Mouse (Mus musculus) right cerebral cortex, adult 18-20 months (tissue): Measurements from ENCODE around the gene Crct1.

Experiments used
- DNase-seq: peaks from one replicate; pipeline ENCODE4 v3.0.0; 2022; ENCODE audit warnings: mixed read lengths

Crct1 gene

GRCm38 (mm10) chr3:93015460-93016104, at the start of gene Crct1:
TSS of gene Crct1 (minus strand) at chr3:93015687.
- DNase-seq = no peak

GRCm38 (mm10) chr3:93052826-93053474, 37.5 kb upstream of the Crct1 start:
- no peak for DNase-seq

GRCm38 (mm10) chr3:93050182-93050581, 34.7 kb upstream of the Crct1 start:
- DNase-seq = no peak

- peak; percentile 57 for DNase-seq
Measured at GRCm38 (mm10) chr3:93031450-93031849, 16.0 kb upstream of the Crct1 start.

- no peak for DNase-seq
Measured at GRCm38 (mm10) chr3:93025486-93025885, 10.0 kb upstream of the Crct1 start.

GRCm38 (mm10) chr3:93023411-93024184, 8.1 kb upstream of the Crct1 start:
- peak; percentile 37 for DNase-seq

GRCm38 (mm10) chr3:93021171-93021570, 5.7 kb upstream of the Crct1 start:
- no peak for DNase-seq

GRCm38 (mm10) chr3:93018960-93019359, 3.5 kb upstream of the Crct1 start, which contains the start of gene Lce1m:
TSS of gene Lce1m (minus strand) at chr3:93019060.
- DNase-seq = no peak

- DNase-seq = no peak
Measured at GRCm38 (mm10) chr3:93014871-93015270, 616 bp downstream of the Crct1 start.

- peak; percentile 63 for DNase-seq
Measured at GRCm38 (mm10) chr3:93014378-93014801, 1.1 kb downstream of the Crct1 start.

- DNase-seq = no peak
Measured at GRCm38 (mm10) chr3:93002843-93003242, 12.6 kb downstream of the Crct1 start.

GRCm38 (mm10) chr3:93000621-93001020, 14.9 kb downstream of the Crct1 start:
- no peak for DNase-seq

- peak; percentile 74 for DNase-seq
Measured at GRCm38 (mm10) chr3:92998691-92999090, 16.8 kb downstream of the Crct1 start.

GRCm38 (mm10) chr3:92991926-92992325, 23.6 kb downstream of the Crct1 start, which contains the start of gene Lce3f:
TSS of gene Lce3f (plus strand) at chr3:92992226.
- no peak for DNase-seq

GRCm38 (mm10) chr3:92978484-92978883, 37.0 kb downstream of the Crct1 start:
- DNase-seq = no peak

- no peak for DNase-seq
Measured at GRCm38 (mm10) chr3:92966761-92967160, 48.7 kb downstream of the Crct1 start, which contains the start of gene Lce3e. TSS of gene Lce3e (plus strand) at chr3:92967061.
